Mouse (Mus musculus): ENCODE data around the gene Gpatch11.

DNA sequence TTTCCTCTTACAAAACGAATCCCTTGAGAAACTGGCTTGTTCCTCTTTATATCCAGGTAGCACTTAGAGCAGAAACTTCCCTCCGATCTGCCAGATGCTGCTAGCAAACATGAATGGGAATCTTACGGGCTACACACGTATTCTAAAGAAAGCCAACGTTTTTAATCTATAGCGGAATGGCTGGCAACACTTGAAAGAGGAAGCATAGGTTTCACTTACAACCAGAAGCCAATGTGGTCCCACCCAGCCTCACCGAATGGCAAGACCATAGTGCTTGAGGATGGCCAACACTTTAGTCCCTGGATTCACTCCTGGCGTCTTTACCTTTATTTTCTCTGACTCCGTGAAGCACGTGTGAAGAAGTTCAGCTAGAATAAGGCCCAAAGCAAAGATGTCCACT, 20.9 kb downstream of the Gpatch11 start:
- no peak for TF ChIP-seq GATA1 (IDR thresholded peaks at IDR 0.05; ENCODE audit: borderline replicate concordance, low read length)
- TF ChIP-seq CTCF (IDR thresholded peaks at IDR 0.05; ENCODE audit: low read depth, low read length): no peak
- no peak for TF ChIP-seq TAL1 (conservative IDR thresholded peaks at IDR 0.05; ENCODE audit: low read depth, low read length)
- no peak for TF ChIP-seq POLR2AphosphoS5 (IDR thresholded peaks at IDR 0.05; ENCODE audit: insufficient replicate concordance, low read depth, low read length)
